Comparison of ENCODE assay signal across 9 mouse cellular contexts in genomic region chr16:91889831-91890230, GRCm38 (mm10).
DNase-seq lines count a peak whose midpoint lies in the region; ATAC-seq and TF ChIP-seq lines count a peak whose summit lies in the region.
"Had no signal": no experiment of that assay in that cellular context is flagged by ENCODE, and none has a peak within 500 bp of the region (broad histone marks: within the 10 kb centered on the region; RNA-seq: fewer than 3 reads in every experiment).

No protein-coding gene starts in this region.

- intact Hi-C loops in gastrocnemius, adult 2 months (cut with DNase I) = no loop called here

- H3K9me3 ChIP-seq in hindbrain, postnatal 0 days (ENCODE audit: low read length) = no peaks in the 10 kb centered on the region

- no peak overlapping the region for H3K9ac ChIP-seq in hindbrain, postnatal 0 days (replicated peaks; ENCODE audit: low read length)

- H3K4me1 ChIP-seq in hindbrain, postnatal 0 days (ENCODE audit: insufficient read depth, low read length) = no peaks in the 10 kb centered on the region; the same call in 1 of the 2 replicates

- H3K36me3 ChIP-seq in hindbrain, postnatal 0 days (ENCODE audit: insufficient read depth, low read length) = no peaks in the 10 kb centered on the region

- no peaks in the 10 kb centered on the region for H3K27me3 ChIP-seq in hindbrain, postnatal 0 days (ENCODE audit: insufficient read depth, low read length)

- no peak for TF ChIP-seq CTCF in gastrocnemius, adult 2 months (IDR thresholded peaks at IDR 0.05)
- no peak for TF ChIP-seq CTCF in hindbrain, postnatal 0 days (IDR thresholded peaks at IDR 0.05; ENCODE audit: low read depth)

- no peak for ATAC-seq in hindbrain, postnatal 0 days
- no peak for ATAC-seq in granulocyte monocyte progenitor cell, adult 5-6 weeks (replicated peaks; ENCODE audit: poor library complexity, severe bottlenecking)

- no peak overlapping the region for H3K4me2 ChIP-seq in hindbrain, postnatal 0 days (ENCODE audit: low read depth, low read length)

- no peak overlapping the region for H3K4me3 ChIP-seq in gastrocnemius, adult 2 months
- no peak overlapping the region for H3K4me3 ChIP-seq in hindbrain, postnatal 0 days (ENCODE audit: low read length)

- peak; percentile 55 for DNase-seq in gastrocnemius, adult 2 months
- DNase-seq in gastrocnemius, postnatal 25 days = no peak
- DNase-seq in kidney, postnatal 4 days = peak; percentile 30 to 44
- no peak for DNase-seq in kidney, adult 18-20 months
- peak; percentile 72 for DNase-seq in cerebellum, adult 9-11 months
- peak; percentile 51 for DNase-seq in hindbrain, postnatal 0 days (ENCODE audit: low spot score)
- no peak for DNase-seq in embryo, embryonic 10.5 days (ENCODE audit: low spot score)
- DNase-seq: thymus, postnatal 4 days had no signal

- H3K27ac ChIP-seq in gastrocnemius, adult 2 months = no peak overlapping the region
- H3K27ac ChIP-seq in hindbrain, postnatal 0 days = no peak overlapping the region

- 38% methylated on average over 12 of the region's 12 CpGs for WGBS in hindbrain, postnatal 0 days

Comparison
In these comparisons a context has a peak if more than half of its experiments do, and no peak if none do; other contexts are left out.
1. DNase-seq: peak in gastrocnemius, adult 2 months (single experiment), kidney, postnatal 4 days (2 of 2), cerebellum, adult 9-11 months (single experiment) and hindbrain, postnatal 0 days (single experiment); none in gastrocnemius, postnatal 25 days (single experiment), kidney, adult 18-20 months (single experiment) and embryo, embryonic 10.5 days (single experiment).